Mouse (Mus musculus): ENCODE measurements at regions not wholly inside any gene's neighbourhood (a gene's known extent, or its start where the extent isn't known, plus 50 kb on each side); places are given as distances from the start of the nearest gene placed in this dataset.
"Not testable (repeated sequence)": the region's sequence is repeated elsewhere in the genome, so short reads cannot be mapped to it uniquely, and the experiment has no call there.

GRCm38 (mm10) chr8:71813239-71813638 lies 68.6 kb upstream of the Zfp709 start:
- not testable (repeated sequence) for H3K36me3 ChIP-seq (replicated peaks; ENCODE audit: control insufficient read depth, insufficient read depth, low read length); H3K27me3 ChIP-seq (ENCODE audit: control insufficient read depth, insufficient read depth, low read length); H3K4me2 ChIP-seq (ENCODE audit: low read depth, low read length); H3K27ac ChIP-seq (ENCODE audit: low read depth); DNase-seq (ENCODE audit: low spot score); H3K4me3 ChIP-seq (ENCODE audit: low read depth, low read length); H3K9ac ChIP-seq (replicated peaks; ENCODE audit: low read depth, low read length); H3K4me1 ChIP-seq (ENCODE audit: control insufficient read depth, insufficient read depth); H3K9me3 ChIP-seq (replicated peaks; ENCODE audit: control insufficient read depth, low read length); ATAC-seq (ENCODE audit: insufficient read depth, low read depth)
- WGBS = 83% methylated on average over 8 of the region's 8 CpGs

GRCm38 (mm10) chr8:71807788-71808187 lies 74.0 kb upstream of the Zfp709 start:
- not testable (repeated sequence) for DNase-seq (ENCODE audit: low spot score); ATAC-seq (ENCODE audit: insufficient read depth, low read depth)
- WGBS = 38% methylated on average over 3 of the region's 4 CpGs

GRCm38 (mm10) chr8:71804586-71804985 lies 77.2 kb upstream of the Zfp709 start:
- not testable (repeated sequence) for H3K9ac ChIP-seq (replicated peaks; ENCODE audit: low read depth, low read length); H3K36me3 ChIP-seq (replicated peaks; ENCODE audit: control insufficient read depth, insufficient read depth, low read length); ATAC-seq (ENCODE audit: insufficient read depth, low read depth); DNase-seq (ENCODE audit: low spot score); H3K4me3 ChIP-seq (ENCODE audit: low read depth, low read length); H3K9me3 ChIP-seq (replicated peaks; ENCODE audit: control insufficient read depth, low read length); H3K27ac ChIP-seq (ENCODE audit: low read depth); H3K27me3 ChIP-seq (ENCODE audit: control insufficient read depth, insufficient read depth, low read length); H3K4me1 ChIP-seq (ENCODE audit: control insufficient read depth, insufficient read depth); H3K4me2 ChIP-seq (ENCODE audit: low read depth, low read length)
- 54% methylated on average over 1 of the region's 1 CpGs for whole genome bisulfite sequencing

More at GRCm38 (mm10) chr8:71807788-71808187, 74.0 kb upstream of the Zfp709 start:
- H3K27ac ChIP-seq (ENCODE audit: low read depth); H3K36me3 ChIP-seq (replicated peaks; ENCODE audit: control insufficient read depth, insufficient read depth, low read length); H3K4me3 ChIP-seq (ENCODE audit: low read depth, low read length); H3K4me1 ChIP-seq (ENCODE audit: control insufficient read depth, insufficient read depth); H3K9ac ChIP-seq (replicated peaks; ENCODE audit: low read depth, low read length); H3K4me2 ChIP-seq (ENCODE audit: low read depth, low read length); H3K9me3 ChIP-seq (replicated peaks; ENCODE audit: control insufficient read depth, low read length); H3K27me3 ChIP-seq (ENCODE audit: control insufficient read depth, insufficient read depth, low read length): not testable (repeated sequence)

- H3K9ac ChIP-seq (replicated peaks; ENCODE audit: low read depth, low read length); H3K4me3 ChIP-seq (ENCODE audit: low read depth, low read length); H3K9me3 ChIP-seq (replicated peaks; ENCODE audit: control insufficient read depth, low read length); H3K4me1 ChIP-seq (ENCODE audit: control insufficient read depth, insufficient read depth); H3K27me3 ChIP-seq (ENCODE audit: control insufficient read depth, insufficient read depth, low read length); DNase-seq (ENCODE audit: low spot score); H3K27ac ChIP-seq (ENCODE audit: low read depth); H3K4me2 ChIP-seq (ENCODE audit: low read depth, low read length); H3K36me3 ChIP-seq (replicated peaks; ENCODE audit: control insufficient read depth, insufficient read depth, low read length): not testable (repeated sequence)
- 47% methylated on average over 2 of the region's 2 CpGs for WGBS
- ATAC-seq (ENCODE audit: insufficient read depth, low read depth) = peak; percentile 72
These were observed 76.7 kb upstream of the Fcho1 start for GRCm38 (mm10) chr8:71802226-71802625.

GRCm38 (mm10) chr8:71789031-71789460 lies 63.5 kb upstream of the Fcho1 start:
- H3K9me3 ChIP-seq (replicated peaks; ENCODE audit: control insufficient read depth, low read length); DNase-seq (ENCODE audit: low spot score); H3K27ac ChIP-seq (ENCODE audit: low read depth); H3K4me1 ChIP-seq (ENCODE audit: control insufficient read depth, insufficient read depth); H3K9ac ChIP-seq (replicated peaks; ENCODE audit: low read depth, low read length); H3K4me3 ChIP-seq (ENCODE audit: low read depth, low read length); ATAC-seq (ENCODE audit: insufficient read depth, low read depth); H3K27me3 ChIP-seq (ENCODE audit: control insufficient read depth, insufficient read depth, low read length); H3K36me3 ChIP-seq (replicated peaks; ENCODE audit: control insufficient read depth, insufficient read depth, low read length): not testable (repeated sequence)
- WGBS = 4% methylated on average over 4 of the region's 9 CpGs
- peak overlapping the region; percentile 31; the same call in 1 of the 2 replicates for H3K4me2 ChIP-seq (ENCODE audit: low read depth, low read length)

- H3K27me3 ChIP-seq (ENCODE audit: control insufficient read depth, insufficient read depth, low read length); H3K4me2 ChIP-seq (ENCODE audit: low read depth, low read length); H3K36me3 ChIP-seq (replicated peaks; ENCODE audit: control insufficient read depth, insufficient read depth, low read length); H3K4me1 ChIP-seq (ENCODE audit: control insufficient read depth, insufficient read depth); H3K9ac ChIP-seq (replicated peaks; ENCODE audit: low read depth, low read length); H3K27ac ChIP-seq (ENCODE audit: low read depth); DNase-seq (ENCODE audit: low spot score); H3K4me3 ChIP-seq (ENCODE audit: low read depth, low read length); H3K9me3 ChIP-seq (replicated peaks; ENCODE audit: control insufficient read depth, low read length); ATAC-seq (ENCODE audit: insufficient read depth, low read depth): not testable (repeated sequence)
- 81% methylated on average over 8 of the region's 10 CpGs for WGBS
These were observed 55.1 kb upstream of the Fcho1 start for GRCm38 (mm10) chr8:71780624-71781023.

- H3K36me3 ChIP-seq (replicated peaks; ENCODE audit: control insufficient read depth, insufficient read depth, low read length); H3K27me3 ChIP-seq (ENCODE audit: control insufficient read depth, insufficient read depth, low read length); H3K4me1 ChIP-seq (ENCODE audit: control insufficient read depth, insufficient read depth); H3K27ac ChIP-seq (ENCODE audit: low read depth); H3K4me2 ChIP-seq (ENCODE audit: low read depth, low read length); H3K9ac ChIP-seq (replicated peaks; ENCODE audit: low read depth, low read length); H3K9me3 ChIP-seq (replicated peaks; ENCODE audit: control insufficient read depth, low read length); H3K4me3 ChIP-seq (ENCODE audit: low read depth, low read length); ATAC-seq (ENCODE audit: insufficient read depth, low read depth); DNase-seq (ENCODE audit: low spot score): not testable (repeated sequence)
- WGBS = 67% methylated on average over 1 of the region's 4 CpGs
These were observed 54.3 kb upstream of the Fcho1 start for GRCm38 (mm10) chr8:71779824-71780223.

- H3K9ac ChIP-seq (replicated peaks; ENCODE audit: low read depth, low read length); H3K9me3 ChIP-seq (replicated peaks; ENCODE audit: control insufficient read depth, low read length); H3K36me3 ChIP-seq (replicated peaks; ENCODE audit: control insufficient read depth, insufficient read depth, low read length); H3K27me3 ChIP-seq (ENCODE audit: control insufficient read depth, insufficient read depth, low read length); H3K27ac ChIP-seq (ENCODE audit: low read depth); H3K4me3 ChIP-seq (ENCODE audit: low read depth, low read length); H3K4me1 ChIP-seq (ENCODE audit: control insufficient read depth, insufficient read depth); DNase-seq (ENCODE audit: low spot score); H3K4me2 ChIP-seq (ENCODE audit: low read depth, low read length); ATAC-seq (ENCODE audit: insufficient read depth, low read depth): not testable (repeated sequence)
- WGBS = 83% methylated on average over 5 of the region's 5 CpGs
These were observed 53.9 kb upstream of the Fcho1 start for GRCm38 (mm10) chr8:71779380-71779779.

All from heart, postnatal 0 days (tissue).